Mouse (Mus musculus) thymus, adult 2 months (tissue): ENCODE data around the gene Itgb7.

Experiments used
- CTCF ChIP-seq: fragments of 200-500 bp; IDR thresholded peaks from 2 replicates; pipeline ENCODE4 v1.5.1; 2012; ENCODE audit warnings: mild to moderate bottlenecking, control low read depth, low read length, moderate library complexity, borderline replicate concordance; ENCODE audit not compliant: control insufficient read depth, poor library complexity, insufficient read depth; ENCODE audit errors: extremely low read depth
- POLR2A ChIP-seq: fragments of 200-500 bp; IDR thresholded peaks from 2 replicates; pipeline ENCODE4 v1.6.1; 2012; ENCODE audit warnings: mild to moderate bottlenecking, low read length, control low read depth, moderate library complexity; ENCODE audit not compliant: control insufficient read depth, poor library complexity, insufficient read depth; ENCODE audit errors: extremely low read depth

GRCm38 (mm10) chr15:102202971-102203834 is 28.5 kb downstream of the Itgb7 start, which contains the start of gene Zfp740:
- TF ChIP-seq CTCF (peak; percentile 55; the same call in 1 of the 2 replicates), POLR2A (peak; percentile 70)
